Mouse (Mus musculus): ENCODE measurements around the gene Unc80. TPM values are rescaled to one million over a fixed set of nuclear protein-coding genes. Genes with fewer than 3 reads are reported as not detected.

The Unc80 gene
- polyA plus RNA-seq, 1 experiment from 2014 or later = 6.8 TPM

DNA sequence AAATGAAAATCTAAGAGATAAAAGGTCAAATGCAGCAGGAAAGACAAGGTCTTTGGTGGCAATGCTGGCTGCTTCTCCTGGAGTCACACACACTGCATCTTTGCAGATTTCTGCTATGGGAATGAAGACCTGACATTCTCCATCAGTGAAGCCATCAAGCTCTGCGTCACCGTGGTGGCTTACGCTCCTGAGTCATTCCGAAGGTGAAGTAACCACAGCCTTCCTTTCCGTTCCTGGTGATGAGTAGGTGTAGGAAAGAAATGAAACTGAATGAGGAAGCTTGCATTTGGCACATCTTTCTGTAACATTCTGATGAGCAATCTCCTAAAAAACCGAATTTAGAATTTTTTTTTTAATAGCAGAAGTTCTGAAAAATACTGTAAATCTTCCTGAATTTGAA lies 181.4 kb downstream of the Unc80 start:
- ATAC-seq (ENCODE audit: low FRiP score, low read depth) = no peak
- 86% methylated on average over 6 of the region's 6 CpGs for WGBS
- H3K36me3 ChIP-seq = no peaks in the 10 kb centered on the region

DNA sequence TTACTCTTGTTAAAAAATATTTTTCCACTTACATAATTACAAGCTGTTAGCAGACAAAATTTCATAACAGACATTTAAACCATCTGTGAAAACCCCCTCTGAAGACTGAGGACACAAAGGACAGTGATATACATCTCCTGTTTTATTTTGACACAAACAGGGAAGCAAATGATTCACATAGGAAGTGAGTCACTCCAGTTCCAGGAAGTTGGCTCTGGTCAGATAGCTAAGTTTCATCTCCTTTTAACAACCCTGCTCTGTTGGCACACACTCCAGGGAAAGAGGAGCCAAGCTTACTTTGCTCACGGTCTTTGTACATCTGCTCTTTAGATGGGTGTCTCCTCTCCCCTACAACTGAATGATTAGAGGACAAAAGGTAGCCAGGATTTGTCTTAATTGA lies 181.8 kb downstream of the Unc80 start:
- no peak overlapping the region for H3K4me3 ChIP-seq
- no peak overlapping the region for H3K9ac ChIP-seq
- H3K36me3 ChIP-seq = no peaks in the 10 kb centered on the region
- WGBS = 58% methylated on average over 1 of the region's 1 CpGs
- no peak for ATAC-seq (ENCODE audit: low FRiP score, low read depth)
- no peak overlapping the region for H3K4me2 ChIP-seq
- H3K27ac ChIP-seq (replicated peaks) = no peak overlapping the region
- peaks cover 1% of the 10 kb centered on the region; the same call in 1 of the 2 replicates for H3K4me1 ChIP-seq (replicated peaks)
- no peaks in the 10 kb centered on the region for H3K9me3 ChIP-seq
- no peaks in the 10 kb centered on the region for H3K27me3 ChIP-seq

More for the DNA sequence above, 181.4 kb downstream of the Unc80 start:
- H3K9ac ChIP-seq = no peak overlapping the region
- H3K4me2 ChIP-seq = no peak overlapping the region
- no peaks in the 10 kb centered on the region for H3K9me3 ChIP-seq
- no peaks in the 10 kb centered on the region for H3K4me1 ChIP-seq (replicated peaks)
- no peak overlapping the region for H3K27ac ChIP-seq (replicated peaks)
- no peaks in the 10 kb centered on the region for H3K27me3 ChIP-seq
- no peak overlapping the region for H3K4me3 ChIP-seq

DNA sequence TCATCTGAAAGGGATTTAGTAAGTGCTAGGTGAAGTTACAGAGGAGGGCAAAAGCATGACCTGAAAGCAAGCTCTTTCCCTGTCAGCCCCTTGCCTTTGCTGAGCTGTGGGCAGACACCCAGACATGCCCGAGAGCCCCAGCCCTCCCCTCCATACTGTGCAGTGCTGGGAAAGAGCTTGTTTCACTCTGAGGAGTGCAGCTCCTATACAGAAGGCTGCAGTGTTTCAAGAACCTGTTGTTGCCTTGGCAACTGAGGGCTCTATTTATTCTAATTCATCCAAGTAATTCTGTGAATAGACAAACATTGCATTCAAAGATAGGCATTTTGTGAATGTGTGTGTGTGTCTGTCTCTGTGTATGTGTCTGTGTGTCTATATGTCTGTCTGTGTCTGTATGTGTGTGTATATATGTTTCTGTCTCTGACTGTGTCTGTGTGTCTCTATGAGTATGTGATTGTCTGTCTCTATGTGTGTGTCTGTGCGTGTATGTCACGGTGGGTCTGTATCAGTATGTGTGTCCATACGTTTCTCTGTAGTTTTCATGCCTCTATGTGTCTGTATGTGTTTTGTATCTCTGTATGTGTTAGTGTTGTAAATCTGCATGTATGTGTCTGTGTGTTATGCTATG lies 187.1 kb downstream of the Unc80 start:
- no peak overlapping the region for H3K4me3 ChIP-seq
- no peaks in the 10 kb centered on the region for H3K27me3 ChIP-seq
- peak; percentile 97 for ATAC-seq (ENCODE audit: low FRiP score, low read depth)
- no peaks in the 10 kb centered on the region for H3K9me3 ChIP-seq
- peaks cover 6% of the 10 kb centered on the region; the same call in 1 of the 2 replicates for H3K4me1 ChIP-seq (replicated peaks)
- WGBS = 35% methylated on average over 4 of the region's 4 CpGs
- peaks cover 4% of the 10 kb centered on the region; the same call in 1 of the 2 replicates for H3K36me3 ChIP-seq
- H3K4me2 ChIP-seq = no peak overlapping the region
- H3K9ac ChIP-seq = no peak overlapping the region
- H3K27ac ChIP-seq (replicated peaks) = no peak overlapping the region; the same call in 1 of the 2 replicates

DNA sequence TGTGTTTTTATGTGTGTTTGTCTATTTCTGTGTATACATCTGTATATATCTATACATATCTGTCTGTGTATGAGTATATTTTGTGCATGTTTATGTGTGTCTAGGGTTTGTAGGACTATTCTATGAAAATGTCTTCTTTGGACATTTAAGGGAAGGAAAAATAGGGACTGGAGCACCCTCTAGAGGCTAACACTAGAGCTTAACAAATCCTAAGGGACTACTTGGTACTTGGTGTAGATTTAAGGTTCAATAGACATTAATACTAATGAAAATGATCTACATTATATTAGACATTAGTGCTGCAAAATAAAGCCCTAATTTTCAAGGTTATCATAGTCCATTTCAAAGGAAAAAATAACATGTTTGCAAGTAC lies 187.6 kb downstream of the Unc80 start:
- H3K4me1 ChIP-seq (replicated peaks) = peaks cover 6% of the 10 kb centered on the region; the same call in 1 of the 2 replicates
- no peaks in the 10 kb centered on the region for H3K27me3 ChIP-seq
- ATAC-seq (ENCODE audit: low FRiP score, low read depth) = peak; percentile 76
- H3K9ac ChIP-seq = no peak overlapping the region
- H3K4me3 ChIP-seq = no peak overlapping the region
- peaks cover 4% of the 10 kb centered on the region; the same call in 1 of the 2 replicates for H3K36me3 ChIP-seq
- no peak overlapping the region for H3K27ac ChIP-seq (replicated peaks)
- no peak overlapping the region for H3K4me2 ChIP-seq
- H3K9me3 ChIP-seq = no peaks in the 10 kb centered on the region

DNA sequence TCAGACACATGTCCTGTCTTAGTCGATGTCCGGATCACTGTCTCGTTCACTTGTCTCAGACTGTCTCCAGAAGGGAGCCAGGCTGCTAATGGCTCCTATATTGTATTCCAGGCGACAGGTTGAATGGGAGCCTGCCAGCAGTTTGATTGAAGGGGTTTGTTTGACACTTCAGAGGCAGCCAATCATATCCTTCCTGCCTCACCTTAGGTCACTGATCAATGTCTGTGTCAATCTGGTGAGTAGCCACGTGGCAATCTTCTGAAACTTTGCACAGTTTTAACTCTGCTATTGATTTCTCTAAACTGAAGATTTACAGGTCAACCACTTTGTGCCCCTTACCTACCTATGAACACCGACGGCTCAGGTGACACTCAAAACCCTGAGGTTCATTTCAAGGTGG lies 203.3 kb downstream of the Unc80 start:
- WGBS = 64% methylated on average over 7 of the region's 7 CpGs
- no peak for ATAC-seq (ENCODE audit: low FRiP score, low read depth)

DNA sequence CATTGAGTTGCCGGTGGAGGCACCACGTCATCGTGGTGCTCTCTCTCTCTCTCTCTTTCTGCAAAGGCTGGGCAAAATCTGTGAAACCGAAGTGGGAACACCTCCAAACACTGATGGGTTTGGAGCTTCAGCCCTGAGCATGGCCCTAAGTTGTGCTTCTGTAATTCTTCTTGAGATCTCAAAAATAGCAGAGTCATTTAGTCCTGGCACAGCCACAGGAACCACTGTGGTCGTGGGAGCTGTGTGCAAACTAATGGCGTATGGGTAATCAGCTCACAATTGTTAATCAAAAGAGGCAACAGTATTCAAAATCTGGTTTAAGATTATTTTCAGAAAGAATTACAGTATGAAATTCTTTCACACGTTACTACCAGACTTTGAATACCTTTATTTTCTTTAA lies 204.6 kb downstream of the Unc80 start:
- no peaks in the 10 kb centered on the region for H3K4me1 ChIP-seq (replicated peaks)
- H3K27ac ChIP-seq (replicated peaks) = no peak overlapping the region
- H3K9ac ChIP-seq = no peak overlapping the region
- no peaks in the 10 kb centered on the region for H3K36me3 ChIP-seq
- H3K9me3 ChIP-seq = no peaks in the 10 kb centered on the region
- no peak overlapping the region for H3K4me2 ChIP-seq
- no peak for ATAC-seq (ENCODE audit: low FRiP score, low read depth)
- no peak overlapping the region for H3K4me3 ChIP-seq
- WGBS = 90% methylated on average over 7 of the region's 7 CpGs
- H3K27me3 ChIP-seq = no peaks in the 10 kb centered on the region

More for the DNA sequence above, 203.3 kb downstream of the Unc80 start:
- H3K9me3 ChIP-seq = no peaks in the 10 kb centered on the region
- H3K27ac ChIP-seq (replicated peaks) = no peak overlapping the region
- H3K9ac ChIP-seq = no peak overlapping the region
- H3K4me2 ChIP-seq = no peak overlapping the region
- H3K36me3 ChIP-seq = no peaks in the 10 kb centered on the region
- H3K4me1 ChIP-seq (replicated peaks) = no peaks in the 10 kb centered on the region
- no peaks in the 10 kb centered on the region for H3K27me3 ChIP-seq
- no peak overlapping the region for H3K4me3 ChIP-seq

DNA sequence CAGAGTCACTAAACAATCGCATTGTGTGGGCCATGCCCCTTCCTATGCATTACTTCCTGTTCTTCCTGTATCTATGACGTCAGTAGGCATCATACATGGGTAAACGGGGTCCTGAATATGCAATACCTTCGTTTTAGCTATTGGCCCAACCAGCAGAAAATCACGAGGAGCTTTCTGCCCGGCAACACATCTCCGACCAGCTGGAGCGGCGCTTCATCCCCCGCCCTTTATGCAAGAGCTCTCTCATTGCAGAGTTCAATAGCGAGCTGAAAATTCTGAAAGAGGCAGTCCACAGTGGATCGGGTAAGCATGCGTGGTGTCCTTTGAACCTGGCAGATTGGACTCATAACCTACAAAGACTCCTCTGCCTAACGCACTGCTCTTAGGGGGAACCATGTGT lies 209.8 kb downstream of the Unc80 start:
- ATAC-seq (ENCODE audit: low FRiP score, low read depth) = no peak
- Histone ChIP-seq H3K4me3 (no peak overlapping the region), H3K9me3 (no peaks in the 10 kb centered on the region), H3K36me3 (peaks cover 3% of the 10 kb centered on the region; the same call in 1 of the 2 replicates), H3K4me1 (replicated peaks) (no peaks in the 10 kb centered on the region), H3K4me2 (no peak overlapping the region), H3K9ac (no peak overlapping the region), H3K27ac (replicated peaks) (no peak overlapping the region), H3K27me3 (no peaks in the 10 kb centered on the region)
- WGBS = 72% methylated on average over 14 of the region's 14 CpGs

DNA sequence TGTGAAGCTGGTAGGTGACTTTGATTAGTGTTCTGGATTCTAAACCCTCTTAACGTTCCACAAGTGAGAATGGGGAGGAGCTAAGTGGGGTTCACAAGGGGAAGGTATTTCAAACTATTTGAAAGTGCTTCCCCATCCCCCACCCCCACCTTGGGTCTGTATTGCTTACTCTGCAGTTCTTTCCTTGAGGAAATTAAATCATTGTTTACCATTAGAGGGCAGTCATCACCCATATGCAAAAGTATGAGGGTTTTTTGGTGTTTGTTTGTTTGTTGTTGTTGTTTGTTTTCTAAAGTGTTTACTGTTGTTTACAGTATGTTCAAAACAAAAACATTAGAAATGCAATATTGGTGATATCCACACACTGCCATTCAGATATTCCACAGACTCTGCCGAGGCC lies 210.5 kb downstream of the Unc80 start:
- no peak overlapping the region for H3K9ac ChIP-seq
- no peaks in the 10 kb centered on the region for H3K4me1 ChIP-seq (replicated peaks)
- H3K9me3 ChIP-seq = no peaks in the 10 kb centered on the region
- H3K4me2 ChIP-seq = no peak overlapping the region
- H3K4me3 ChIP-seq = no peak overlapping the region
- H3K27ac ChIP-seq (replicated peaks) = no peak overlapping the region
- WGBS = 44% methylated on average over 2 of the region's 2 CpGs
- H3K36me3 ChIP-seq = peaks cover 3% of the 10 kb centered on the region; the same call in 1 of the 2 replicates
- ATAC-seq (ENCODE audit: low FRiP score, low read depth) = no peak
- H3K27me3 ChIP-seq = no peaks in the 10 kb centered on the region

DNA sequence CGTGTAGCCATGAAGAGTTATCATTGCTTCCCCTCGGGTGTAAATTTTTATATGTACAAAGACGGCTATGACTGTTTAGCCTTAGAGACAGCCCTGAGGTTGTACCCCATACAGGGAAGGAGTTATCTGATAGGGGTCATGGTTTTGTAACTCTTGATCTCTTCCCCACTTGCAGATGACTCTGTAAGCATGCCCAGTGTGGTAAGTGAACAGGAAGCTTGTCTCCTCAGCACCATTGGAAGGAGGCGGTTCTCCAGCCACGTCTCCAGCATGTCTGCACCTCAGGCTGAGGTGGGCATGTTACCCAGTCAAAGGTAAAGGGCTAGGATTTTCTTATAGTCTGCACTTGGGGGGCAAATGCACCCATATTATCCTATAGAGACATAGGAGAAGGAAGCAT lies 214.8 kb downstream of the Unc80 start:
- no peaks in the 10 kb centered on the region for H3K27me3 ChIP-seq
- ATAC-seq (ENCODE audit: low FRiP score, low read depth) = no peak
- no peaks in the 10 kb centered on the region for H3K9me3 ChIP-seq
- H3K4me3 ChIP-seq = no peak overlapping the region
- no peak overlapping the region for H3K27ac ChIP-seq (replicated peaks)
- no peak overlapping the region for H3K9ac ChIP-seq
- no peaks in the 10 kb centered on the region for H3K4me1 ChIP-seq (replicated peaks)
- whole genome bisulfite sequencing = 96% methylated on average over 5 of the region's 5 CpGs
- no peak overlapping the region for H3K4me2 ChIP-seq
- peaks cover 3% of the 10 kb centered on the region; the same call in 1 of the 2 replicates for H3K36me3 ChIP-seq

DNA sequence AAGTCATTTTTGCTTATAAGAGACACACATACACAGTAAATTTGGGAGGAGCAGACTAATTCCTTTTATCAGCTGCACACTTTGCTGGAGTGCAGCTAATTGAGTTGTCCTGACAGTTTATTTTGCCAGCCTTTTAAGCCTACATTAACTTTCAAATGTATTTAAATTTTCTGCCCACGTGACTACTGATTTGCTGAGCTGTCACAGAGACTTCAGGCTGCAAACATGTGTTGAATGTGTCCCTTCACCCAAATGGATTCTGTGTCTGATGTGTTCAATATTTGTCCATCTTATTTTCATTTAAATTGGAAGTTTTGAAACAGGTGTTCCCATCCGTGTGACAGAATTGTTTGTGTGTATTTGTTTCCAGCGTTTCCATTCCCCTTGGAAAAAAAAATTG lies 223.6 kb downstream of the Unc80 start:
- no peaks in the 10 kb centered on the region for H3K9me3 ChIP-seq
- H3K4me3 ChIP-seq = no peak overlapping the region
- no peak overlapping the region for H3K9ac ChIP-seq
- no peak overlapping the region; the same call in 1 of the 2 replicates for H3K27ac ChIP-seq (replicated peaks)
- ATAC-seq (ENCODE audit: low FRiP score, low read depth) = no peak
- H3K36me3 ChIP-seq = no peaks in the 10 kb centered on the region
- WGBS = 63% methylated on average over 3 of the region's 3 CpGs
- H3K4me1 ChIP-seq (replicated peaks) = no peaks in the 10 kb centered on the region
- no peak overlapping the region for H3K4me2 ChIP-seq
- no peaks in the 10 kb centered on the region for H3K27me3 ChIP-seq

DNA sequence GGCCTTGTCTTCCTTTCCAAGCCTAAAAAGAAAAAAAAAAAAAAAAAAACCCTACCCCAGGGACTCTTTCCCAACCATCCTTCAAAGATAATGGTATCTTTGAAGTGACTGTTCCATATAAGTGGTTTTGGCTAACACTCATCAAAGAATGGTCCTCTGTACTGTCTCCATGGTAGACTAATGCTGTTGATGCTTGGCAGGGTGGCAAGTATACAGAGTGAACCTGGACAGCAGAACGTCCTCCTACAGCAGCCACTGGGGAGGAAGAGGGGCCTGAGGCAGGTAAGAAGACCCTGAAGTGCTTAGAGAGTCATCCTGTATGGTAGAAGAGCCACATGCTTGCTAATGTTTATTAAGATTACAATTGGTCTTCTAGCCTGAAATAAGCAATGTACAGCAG lies 224.1 kb downstream of the Unc80 start:
- Histone ChIP-seq H3K4me1 (replicated peaks) (no peaks in the 10 kb centered on the region), H3K4me3 (no peak overlapping the region), H3K27ac (replicated peaks) (no peak overlapping the region; the same call in 1 of the 2 replicates), H3K4me2 (no peak overlapping the region), H3K36me3 (no peaks in the 10 kb centered on the region), H3K9me3 (no peaks in the 10 kb centered on the region), H3K27me3 (no peaks in the 10 kb centered on the region), H3K9ac (no peak overlapping the region)
- ATAC-seq (ENCODE audit: low FRiP score, low read depth) = peak; percentile 56; the same call in 1 of the 2 replicates
- 65% methylated on average over 1 of the region's 1 CpGs for WGBS

DNA sequence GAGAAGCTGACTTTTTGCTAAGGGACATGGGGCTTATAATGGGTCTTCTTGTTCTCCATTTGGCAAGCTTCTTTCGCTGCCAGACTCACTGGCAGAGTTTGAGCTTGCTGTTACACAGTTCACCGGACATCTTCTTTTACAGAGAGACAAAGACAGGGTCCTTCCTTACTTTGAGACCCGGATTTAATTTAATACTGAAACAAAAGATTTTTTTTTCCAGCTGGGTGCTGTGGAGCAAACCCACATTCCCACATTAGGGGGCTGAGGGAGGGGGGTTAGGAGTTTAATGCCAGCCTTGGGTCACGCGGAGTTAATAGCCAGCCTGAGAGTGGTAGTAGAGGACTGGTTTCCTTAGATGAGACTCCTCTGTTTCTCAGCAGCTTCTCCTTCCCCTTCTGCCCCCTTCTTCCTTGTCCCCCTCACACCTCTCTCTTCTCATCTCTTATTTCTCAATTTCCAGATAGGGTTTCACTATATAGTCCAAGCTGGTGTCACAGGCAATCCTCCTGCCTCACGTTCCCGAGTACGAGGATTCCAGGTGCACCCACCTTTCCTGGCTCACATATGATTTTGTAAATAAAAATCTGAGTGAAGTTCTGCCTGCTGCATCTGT lies 224.7 kb downstream of the Unc80 start:
- no peaks in the 10 kb centered on the region for H3K27me3 ChIP-seq
- H3K36me3 ChIP-seq = no peaks in the 10 kb centered on the region
- no peaks in the 10 kb centered on the region for H3K4me1 ChIP-seq (replicated peaks)
- no peak overlapping the region for H3K9ac ChIP-seq
- 68% methylated on average over 8 of the region's 8 CpGs for WGBS
- H3K9me3 ChIP-seq = no peaks in the 10 kb centered on the region
- no peak overlapping the region for H3K27ac ChIP-seq (replicated peaks)
- ATAC-seq (ENCODE audit: low FRiP score, low read depth) = peak; percentile 83
- no peak overlapping the region for H3K4me2 ChIP-seq
- no peak overlapping the region for H3K4me3 ChIP-seq

All from hindbrain, embryonic 15.5 days (tissue).